Mouse (Mus musculus): ENCODE measurements around the gene Mycl. TPM values are rescaled to one million over a fixed set of nuclear protein-coding genes. Genes with fewer than 3 reads are reported as not detected.

Mycl gene
- polyA plus RNA-seq, 1 experiment from 2014 or later = 13.0 TPM

GRCm38 (mm10) chr4:123022896-123023295 lies 27.4 kb downstream of the Mycl start:
- peaks cover 12% of the 10 kb centered on the region for H3K4me1 ChIP-seq (ENCODE audit: control insufficient read depth, insufficient read depth, low read length)
- WGBS = 81% methylated on average over 1 of the region's 1 CpGs
- no peak overlapping the region for H3K27ac ChIP-seq (ENCODE audit: low read length)
- ATAC-seq (ENCODE audit: insufficient read depth, low FRiP score) = no peak
- H3K36me3 ChIP-seq (ENCODE audit: control insufficient read depth, insufficient read depth, low read length) = 0 out of 2 replicates have a peak, but pooled peaks cover 4% of the 10 kb centered on the region
- no peaks in the 10 kb centered on the region for H3K9me3 ChIP-seq (replicated peaks; ENCODE audit: control insufficient read depth, low read length)
- H3K27me3 ChIP-seq (ENCODE audit: control insufficient read depth, insufficient read depth, low read length) = no peaks in the 10 kb centered on the region
- H3K4me2 ChIP-seq (ENCODE audit: low read depth, low read length) = no peak overlapping the region
- H3K4me3 ChIP-seq (replicated peaks; ENCODE audit: low read length) = no peak overlapping the region
- H3K9ac ChIP-seq (ENCODE audit: low read length) = no peak overlapping the region

GRCm38 (mm10) chr4:123025418-123025817 lies 30.0 kb downstream of the Mycl start:
- 0 out of 2 replicates have a peak, but pooled peaks cover 7% of the 10 kb centered on the region for H3K36me3 ChIP-seq (ENCODE audit: control insufficient read depth, insufficient read depth, low read length)
- H3K9ac ChIP-seq (ENCODE audit: low read length) = no peak overlapping the region
- no peaks in the 10 kb centered on the region for H3K9me3 ChIP-seq (replicated peaks; ENCODE audit: control insufficient read depth, low read length)
- no peak overlapping the region for H3K4me3 ChIP-seq (replicated peaks; ENCODE audit: low read length)
- no peaks in the 10 kb centered on the region for H3K27me3 ChIP-seq (ENCODE audit: control insufficient read depth, insufficient read depth, low read length)
- WGBS = 73% methylated on average over 2 of the region's 2 CpGs
- no peak for ATAC-seq (ENCODE audit: insufficient read depth, low FRiP score)
- no peak overlapping the region for H3K27ac ChIP-seq (ENCODE audit: low read length)
- H3K4me1 ChIP-seq (ENCODE audit: control insufficient read depth, insufficient read depth, low read length) = no peaks in the 10 kb centered on the region
- no peak overlapping the region for H3K4me2 ChIP-seq (ENCODE audit: low read depth, low read length)

DNA sequence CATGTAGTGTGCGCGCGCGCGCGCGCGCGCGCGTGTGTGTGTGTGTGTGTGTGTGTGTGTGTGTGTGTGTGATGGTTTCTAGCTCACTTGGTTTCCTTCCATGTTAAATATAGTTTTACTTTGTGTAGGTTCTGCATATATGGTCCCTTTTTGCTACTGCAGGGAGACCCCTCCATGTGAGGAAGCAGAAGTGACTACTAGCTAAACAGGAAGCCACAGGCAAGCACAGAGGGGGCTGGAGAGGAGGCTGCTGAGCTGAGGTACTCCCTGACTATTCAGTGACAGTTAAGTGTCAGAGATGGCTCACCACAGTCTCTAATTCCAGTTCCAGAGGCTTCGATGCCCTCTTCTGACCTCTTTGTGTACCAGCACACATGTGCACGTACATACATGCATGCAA lies 30.7 kb downstream of the Mycl start:
- no peaks in the 10 kb centered on the region for H3K4me1 ChIP-seq (ENCODE audit: control insufficient read depth, insufficient read depth, low read length)
- no peak for ATAC-seq (ENCODE audit: insufficient read depth, low FRiP score)
- 91% methylated on average over 13 of the region's 13 CpGs for WGBS

DNA sequence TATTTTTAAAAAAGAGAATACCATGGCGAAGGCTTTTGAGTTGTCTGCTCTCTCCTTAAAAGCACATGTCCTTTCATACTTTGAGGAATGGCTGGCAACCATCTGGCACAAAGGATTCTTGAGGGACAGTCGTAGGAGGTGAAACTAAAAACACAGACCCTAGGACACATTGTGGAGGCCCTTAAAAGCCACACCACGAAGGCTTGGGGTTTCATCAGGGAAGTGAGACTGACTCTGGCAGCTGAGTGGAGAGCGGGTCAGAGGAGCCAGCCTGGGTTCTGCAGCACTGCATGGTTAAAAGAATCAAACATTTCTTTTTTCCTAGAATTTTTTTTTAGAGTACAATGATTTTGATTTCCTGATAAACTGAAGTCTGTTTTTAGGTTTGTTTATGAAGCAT lies 31.1 kb downstream of the Mycl start:
- Histone ChIP-seq H3K4me2 (ENCODE audit: low read depth, low read length) (no peak overlapping the region), H3K4me3 (replicated peaks; ENCODE audit: low read length) (no peak overlapping the region), H3K27me3 (ENCODE audit: control insufficient read depth, insufficient read depth, low read length) (no peaks in the 10 kb centered on the region), H3K9ac (ENCODE audit: low read length) (no peak overlapping the region), H3K27ac (ENCODE audit: low read length) (no peak overlapping the region), H3K9me3 (replicated peaks; ENCODE audit: control insufficient read depth, low read length) (no peaks in the 10 kb centered on the region), H3K4me1 (ENCODE audit: control insufficient read depth, insufficient read depth, low read length) (no peaks in the 10 kb centered on the region), H3K36me3 (ENCODE audit: control insufficient read depth, insufficient read depth, low read length) (0 out of 2 replicates have a peak, but pooled peaks cover 5% of the 10 kb centered on the region)
- WGBS = 82% methylated on average over 4 of the region's 4 CpGs
- no peak for ATAC-seq (ENCODE audit: insufficient read depth, low FRiP score)

More for the DNA sequence above, 30.7 kb downstream of the Mycl start:
- Histone ChIP-seq H3K4me2 (ENCODE audit: low read depth, low read length) (no peak overlapping the region), H3K9me3 (replicated peaks; ENCODE audit: control insufficient read depth, low read length) (no peaks in the 10 kb centered on the region), H3K27me3 (ENCODE audit: control insufficient read depth, insufficient read depth, low read length) (no peaks in the 10 kb centered on the region), H3K4me3 (replicated peaks; ENCODE audit: low read length) (no peak overlapping the region), H3K9ac (ENCODE audit: low read length) (no peak overlapping the region), H3K27ac (ENCODE audit: low read length) (no peak overlapping the region), H3K36me3 (ENCODE audit: control insufficient read depth, insufficient read depth, low read length) (0 out of 2 replicates have a peak, but pooled peaks cover 7% of the 10 kb centered on the region)

GRCm38 (mm10) chr4:123034841-123035240 lies 39.4 kb downstream of the Mycl start:
- 89% methylated on average over 2 of the region's 2 CpGs for whole genome bisulfite sequencing

GRCm38 (mm10) chr4:123035636-123036035 lies 40.2 kb downstream of the Mycl start:
- no peaks in the 10 kb centered on the region for H3K9me3 ChIP-seq (replicated peaks; ENCODE audit: control insufficient read depth, low read length)
- ATAC-seq (ENCODE audit: insufficient read depth, low FRiP score) = 0 out of 2 replicates have a peak, but pooled peaks have one; percentile 21
- H3K9ac ChIP-seq (ENCODE audit: low read length) = no peak overlapping the region
- 0 out of 2 replicates have a peak, but pooled peaks cover 10% of the 10 kb centered on the region for H3K4me1 ChIP-seq (ENCODE audit: control insufficient read depth, insufficient read depth, low read length)
- no peak overlapping the region for H3K4me2 ChIP-seq (ENCODE audit: low read depth, low read length)
- H3K4me3 ChIP-seq (replicated peaks; ENCODE audit: low read length) = no peak overlapping the region
- no peak overlapping the region for H3K27ac ChIP-seq (ENCODE audit: low read length)
- H3K36me3 ChIP-seq (ENCODE audit: control insufficient read depth, insufficient read depth, low read length) = 0 out of 2 replicates have a peak, but pooled peaks cover 3% of the 10 kb centered on the region
- no peaks in the 10 kb centered on the region for H3K27me3 ChIP-seq (ENCODE audit: control insufficient read depth, insufficient read depth, low read length)
- WGBS = 95% methylated on average over 2 of the region's 2 CpGs

More at GRCm38 (mm10) chr4:123034841-123035240, 39.4 kb downstream of the Mycl start:
- Histone ChIP-seq H3K4me3 (replicated peaks; ENCODE audit: low read length) (no peak overlapping the region), H3K36me3 (ENCODE audit: control insufficient read depth, insufficient read depth, low read length) (0 out of 2 replicates have a peak, but pooled peaks cover 3% of the 10 kb centered on the region), H3K27ac (ENCODE audit: low read length) (no peak overlapping the region), H3K4me2 (ENCODE audit: low read depth, low read length) (no peak overlapping the region), H3K9ac (ENCODE audit: low read length) (no peak overlapping the region), H3K4me1 (ENCODE audit: control insufficient read depth, insufficient read depth, low read length) (0 out of 2 replicates have a peak, but pooled peaks cover 10% of the 10 kb centered on the region), H3K9me3 (replicated peaks; ENCODE audit: control insufficient read depth, low read length) (no peaks in the 10 kb centered on the region), H3K27me3 (ENCODE audit: control insufficient read depth, insufficient read depth, low read length) (no peaks in the 10 kb centered on the region)
- ATAC-seq (ENCODE audit: insufficient read depth, low FRiP score) = no peak

DNA sequence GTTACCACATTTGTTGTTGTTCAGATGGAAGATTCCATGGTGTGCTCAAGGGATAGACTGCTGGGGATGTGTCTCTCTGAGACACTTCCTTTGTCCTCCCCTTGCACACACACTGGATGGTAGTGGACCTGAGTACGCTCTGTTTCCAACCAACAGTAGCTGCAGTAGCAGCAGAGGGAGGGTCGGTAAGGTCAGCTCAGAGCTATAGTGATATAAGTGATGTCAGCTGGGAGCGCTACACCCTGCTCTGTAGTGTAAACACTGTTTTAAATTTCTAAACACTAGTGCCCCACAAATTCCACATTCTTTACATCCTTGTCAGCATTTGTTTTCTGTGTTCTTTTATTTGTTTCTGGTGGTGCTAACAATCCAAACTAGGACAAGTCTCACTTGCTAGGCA lies 41.3 kb downstream of the Mycl start:
- peak; percentile 50; the same call in 1 of the 2 replicates for ATAC-seq (ENCODE audit: insufficient read depth, low FRiP score)
- H3K9me3 ChIP-seq (replicated peaks; ENCODE audit: control insufficient read depth, low read length) = no peaks in the 10 kb centered on the region
- H3K4me1 ChIP-seq (ENCODE audit: control insufficient read depth, insufficient read depth, low read length) = 0 out of 2 replicates have a peak, but pooled peaks cover 10% of the 10 kb centered on the region
- H3K4me3 ChIP-seq (replicated peaks; ENCODE audit: low read length) = no peak overlapping the region
- 33% methylated on average over 3 of the region's 3 CpGs for WGBS
- 0 out of 2 replicates have a peak overlapping the region, but pooled peaks have one; percentile 1 for H3K27ac ChIP-seq (ENCODE audit: low read length)
- H3K36me3 ChIP-seq (ENCODE audit: control insufficient read depth, insufficient read depth, low read length) = 0 out of 2 replicates have a peak, but pooled peaks cover 8% of the 10 kb centered on the region
- no peak overlapping the region for H3K9ac ChIP-seq (ENCODE audit: low read length)
- no peak overlapping the region for H3K4me2 ChIP-seq (ENCODE audit: low read depth, low read length)
- no peaks in the 10 kb centered on the region for H3K27me3 ChIP-seq (ENCODE audit: control insufficient read depth, insufficient read depth, low read length)

DNA sequence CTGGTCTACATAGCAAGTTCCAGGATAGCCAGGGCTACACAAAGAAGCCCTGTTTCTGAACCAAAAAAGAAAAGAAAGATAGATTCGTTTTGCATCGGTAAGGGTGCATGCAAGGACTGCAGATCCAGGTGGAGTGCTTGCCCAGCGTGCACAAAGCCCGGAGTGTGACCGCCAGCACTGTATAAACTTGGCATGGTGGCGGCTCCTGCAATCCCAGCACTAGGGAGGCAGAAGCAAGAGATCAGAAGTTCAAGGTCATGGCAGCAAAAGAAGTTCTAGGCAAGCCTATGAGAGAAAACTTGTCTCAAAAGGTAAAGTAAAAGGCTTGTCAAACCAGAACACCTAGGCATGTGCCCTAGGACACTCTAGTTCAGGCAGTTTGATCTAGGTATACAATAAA lies 45.7 kb downstream of the Mycl start:
- Histone ChIP-seq H3K4me1 (ENCODE audit: control insufficient read depth, insufficient read depth, low read length) (0 out of 2 replicates have a peak, but pooled peaks cover 8% of the 10 kb centered on the region), H3K36me3 (ENCODE audit: control insufficient read depth, insufficient read depth, low read length) (peaks cover 5% of the 10 kb centered on the region; the same call in 1 of the 2 replicates), H3K27me3 (ENCODE audit: control insufficient read depth, insufficient read depth, low read length) (no peaks in the 10 kb centered on the region), H3K4me2 (ENCODE audit: low read depth, low read length) (no peak overlapping the region), H3K27ac (ENCODE audit: low read length) (no peak overlapping the region), H3K4me3 (replicated peaks; ENCODE audit: low read length) (no peak overlapping the region), H3K9me3 (replicated peaks; ENCODE audit: control insufficient read depth, low read length) (no peaks in the 10 kb centered on the region), H3K9ac (ENCODE audit: low read length) (no peak overlapping the region)
- 91% methylated on average over 6 of the region's 6 CpGs for whole genome bisulfite sequencing
- ATAC-seq (ENCODE audit: insufficient read depth, low FRiP score) = no peak

GRCm38 (mm10) chr4:123043858-123044257 lies 48.4 kb downstream of the Mycl start:
- Histone ChIP-seq H3K27ac (ENCODE audit: low read length) (no peak overlapping the region), H3K27me3 (ENCODE audit: control insufficient read depth, insufficient read depth, low read length) (no peaks in the 10 kb centered on the region), H3K36me3 (ENCODE audit: control insufficient read depth, insufficient read depth, low read length) (peaks cover 5% of the 10 kb centered on the region; the same call in 1 of the 2 replicates), H3K9me3 (replicated peaks; ENCODE audit: control insufficient read depth, low read length) (no peaks in the 10 kb centered on the region), H3K4me2 (ENCODE audit: low read depth, low read length) (no peak overlapping the region), H3K4me1 (ENCODE audit: control insufficient read depth, insufficient read depth, low read length) (peaks cover 11% of the 10 kb centered on the region), H3K4me3 (replicated peaks; ENCODE audit: low read length) (no peak overlapping the region), H3K9ac (ENCODE audit: low read length) (no peak overlapping the region)
- WGBS = 91% methylated on average over 1 of the region's 1 CpGs
- ATAC-seq (ENCODE audit: insufficient read depth, low FRiP score) = no peak
